Mouse (Mus musculus): ENCODE measurements at regions not wholly inside any gene's neighbourhood (a gene's known extent, or its start where the extent isn't known, plus 50 kb on each side); places are given as distances from the start of the nearest gene placed in this dataset.
A peak's percentile ranks its signal among the peaks of the same experiment; 100 is the strongest.

DNA sequence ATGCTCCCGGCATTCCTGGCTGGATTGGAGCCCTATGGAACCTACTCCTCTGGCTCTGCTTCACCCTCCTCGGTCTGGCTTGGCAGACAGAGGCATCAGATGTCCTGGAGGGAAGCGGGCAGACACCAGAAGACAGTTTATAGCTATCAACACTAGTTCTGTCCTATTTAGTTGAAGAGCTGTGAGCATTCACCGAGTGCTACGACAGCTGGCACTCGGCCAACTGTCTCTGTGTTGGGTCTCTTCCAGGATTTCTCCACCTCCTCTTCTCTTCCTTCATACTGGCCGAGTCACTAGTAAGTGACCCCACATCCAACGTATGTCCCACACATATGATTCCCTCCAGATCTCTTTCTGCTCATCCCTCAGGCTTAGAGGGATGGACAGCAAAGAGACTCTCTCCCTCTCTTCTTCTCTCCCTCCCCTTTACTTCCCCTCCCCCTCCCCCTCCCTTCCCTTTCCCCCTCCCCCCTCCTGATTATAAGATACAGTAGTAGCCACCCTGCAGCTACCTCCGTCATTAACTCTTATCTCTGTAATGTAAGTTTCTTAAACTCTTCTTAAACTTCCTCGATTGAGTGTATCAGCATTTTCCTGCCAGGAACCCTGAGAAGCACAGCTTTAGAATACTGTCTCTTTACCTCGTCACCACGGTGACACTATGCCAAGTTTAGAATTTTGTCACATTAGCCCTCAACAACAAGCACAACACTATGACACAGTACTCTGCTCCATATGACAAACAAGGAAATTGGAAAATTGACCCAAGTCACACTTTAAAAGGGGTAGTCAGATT, 68.1 kb upstream of the Dab2 start:
- H3K9me3 ChIP-seq (replicated peaks) = no peaks in the 10 kb centered on the region
- H3K27ac ChIP-seq = no peak overlapping the region
- no peaks in the 10 kb centered on the region for H3K36me3 ChIP-seq
- WGBS = 25% methylated on average over 12 of the region's 12 CpGs
- H3K9ac ChIP-seq = no peak overlapping the region
- H3K27me3 ChIP-seq = no peaks in the 10 kb centered on the region
- peaks cover 9% of the 10 kb centered on the region for H3K4me1 ChIP-seq (replicated peaks)
- 0 out of 2 replicates have a peak, but pooled peaks have one; percentile 60 for ATAC-seq (replicated peaks; ENCODE audit: insufficient number of reproducible peaks, insufficient read depth, low FRiP score, low read depth)
- peak overlapping the region; percentile 18; the same call in 1 of the 2 replicates for H3K4me2 ChIP-seq
- H3K4me3 ChIP-seq = no peak overlapping the region

DNA sequence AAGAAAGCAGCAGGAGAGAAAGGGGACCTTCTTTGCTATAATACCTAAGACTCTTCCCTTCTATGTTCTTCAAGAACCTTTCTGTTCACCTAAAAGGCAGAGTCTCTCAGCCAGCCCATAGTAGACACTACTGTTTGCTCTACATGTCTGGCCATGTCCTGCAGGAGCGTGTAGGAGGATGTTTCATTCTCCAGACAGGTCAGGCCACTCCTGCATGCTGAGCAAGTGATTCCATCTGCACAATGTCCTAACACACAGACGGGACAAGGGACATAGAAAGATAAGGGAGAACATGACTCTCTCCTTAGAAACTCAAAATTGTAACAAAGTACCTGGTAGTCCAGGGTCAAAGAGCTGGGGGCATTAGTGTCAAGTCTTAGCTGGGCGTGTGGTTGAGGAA, 66.0 kb upstream of the Dab2 start:
- peaks cover 9% of the 10 kb centered on the region for H3K4me1 ChIP-seq (replicated peaks)
- no peaks in the 10 kb centered on the region for H3K9me3 ChIP-seq (replicated peaks)
- ATAC-seq (replicated peaks; ENCODE audit: insufficient number of reproducible peaks, insufficient read depth, low FRiP score, low read depth) = no peak
- no peak overlapping the region for H3K9ac ChIP-seq
- no peaks in the 10 kb centered on the region for H3K27me3 ChIP-seq
- WGBS = 50% methylated on average over 3 of the region's 3 CpGs
- no peak overlapping the region for H3K27ac ChIP-seq
- no peak overlapping the region for H3K4me3 ChIP-seq
- H3K36me3 ChIP-seq = no peaks in the 10 kb centered on the region
- no peak overlapping the region for H3K4me2 ChIP-seq

DNA sequence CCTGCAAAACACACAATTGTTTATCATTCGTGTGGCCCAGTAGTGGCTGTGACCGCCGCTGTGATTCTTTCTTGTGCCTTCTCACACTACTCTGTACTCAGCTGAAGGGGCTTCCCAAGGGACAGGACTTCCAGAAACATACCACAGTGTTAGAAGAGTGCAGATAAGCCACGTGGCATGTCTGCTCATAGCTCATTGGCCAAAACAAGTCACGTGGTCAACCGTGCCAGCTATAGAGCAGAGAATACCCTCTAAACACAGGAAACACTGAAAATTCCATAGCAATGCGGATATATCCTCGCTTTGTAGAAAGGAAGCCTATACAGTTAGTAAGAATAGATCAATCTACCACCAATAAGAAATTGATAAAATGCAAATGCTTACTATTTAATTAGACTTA, 63.0 kb upstream of the Dab2 start:
- no peak for ATAC-seq (replicated peaks; ENCODE audit: insufficient number of reproducible peaks, insufficient read depth, low FRiP score, low read depth)
- no peak overlapping the region for H3K4me2 ChIP-seq
- 83% methylated on average over 8 of the region's 8 CpGs for WGBS
- H3K4me1 ChIP-seq (replicated peaks) = no peaks in the 10 kb centered on the region; the same call in 1 of the 2 replicates
- no peak overlapping the region for H3K27ac ChIP-seq
- no peak overlapping the region for H3K9ac ChIP-seq
- no peaks in the 10 kb centered on the region for H3K27me3 ChIP-seq
- no peaks in the 10 kb centered on the region for H3K9me3 ChIP-seq (replicated peaks)
- no peak overlapping the region for H3K4me3 ChIP-seq
- no peaks in the 10 kb centered on the region for H3K36me3 ChIP-seq

DNA sequence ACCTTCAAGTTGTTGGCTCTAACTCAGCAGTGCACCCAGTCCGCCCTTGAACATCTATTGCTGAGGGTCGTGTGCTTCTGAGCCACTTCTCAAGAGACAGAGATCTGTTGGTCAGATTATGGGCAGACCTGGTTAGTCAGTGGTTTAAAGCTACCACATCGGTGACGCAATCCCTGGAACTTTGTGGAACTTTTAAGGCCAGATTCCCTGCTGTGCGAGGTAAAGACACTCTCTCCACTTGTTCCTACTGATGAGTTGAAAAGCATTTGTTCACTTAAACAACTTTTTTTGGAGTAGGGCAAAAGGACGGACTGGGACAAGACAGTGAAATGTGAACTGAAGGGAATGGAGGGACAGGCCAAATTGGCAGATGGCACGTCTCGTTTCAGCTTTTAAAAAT, 61.9 kb upstream of the Dab2 start:
- 50% methylated on average over 8 of the region's 8 CpGs for WGBS
- no peak for ATAC-seq (replicated peaks; ENCODE audit: insufficient number of reproducible peaks, insufficient read depth, low FRiP score, low read depth)

DNA sequence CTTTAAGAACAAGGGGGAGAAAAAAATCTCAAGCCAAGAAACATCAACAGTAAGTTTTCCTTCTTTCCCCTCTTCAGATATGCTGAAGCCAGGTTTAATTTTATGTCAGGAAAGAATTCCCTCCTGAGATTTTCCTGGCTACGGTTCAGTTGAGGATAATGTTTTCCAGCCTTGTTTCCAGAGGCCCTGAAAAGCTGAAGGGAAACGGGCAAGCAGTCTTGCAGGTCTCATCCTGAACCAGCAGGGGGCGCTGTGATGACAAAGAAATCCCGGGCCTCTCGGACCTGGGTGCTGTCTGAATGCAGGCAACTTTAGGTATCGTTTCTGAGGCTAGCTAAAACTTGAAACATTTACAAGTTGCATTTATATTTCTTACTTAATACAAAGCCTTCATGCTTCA, 61.5 kb upstream of the Dab2 start:
- H3K36me3 ChIP-seq = no peaks in the 10 kb centered on the region
- no peaks in the 10 kb centered on the region; the same call in 1 of the 2 replicates for H3K4me1 ChIP-seq (replicated peaks)
- WGBS = 1% methylated on average over 6 of the region's 6 CpGs
- no peak overlapping the region for H3K4me3 ChIP-seq
- no peak overlapping the region for H3K9ac ChIP-seq
- H3K27me3 ChIP-seq = no peaks in the 10 kb centered on the region
- H3K4me2 ChIP-seq = no peak overlapping the region
- H3K27ac ChIP-seq = peak overlapping the region; percentile 11; the same call in 1 of the 2 replicates
- ATAC-seq (replicated peaks; ENCODE audit: insufficient number of reproducible peaks, insufficient read depth, low FRiP score, low read depth) = peak; percentile 67; the same call in 1 of the 2 replicates
- H3K9me3 ChIP-seq (replicated peaks) = no peaks in the 10 kb centered on the region

More for the DNA sequence above, 61.9 kb upstream of the Dab2 start:
- H3K36me3 ChIP-seq = no peaks in the 10 kb centered on the region
- no peaks in the 10 kb centered on the region for H3K27me3 ChIP-seq
- peak overlapping the region; percentile 11; the same call in 1 of the 2 replicates for H3K27ac ChIP-seq
- no peak overlapping the region for H3K4me3 ChIP-seq
- H3K9me3 ChIP-seq (replicated peaks) = no peaks in the 10 kb centered on the region
- H3K9ac ChIP-seq = no peak overlapping the region
- H3K4me1 ChIP-seq (replicated peaks) = no peaks in the 10 kb centered on the region; the same call in 1 of the 2 replicates
- H3K4me2 ChIP-seq = no peak overlapping the region

DNA sequence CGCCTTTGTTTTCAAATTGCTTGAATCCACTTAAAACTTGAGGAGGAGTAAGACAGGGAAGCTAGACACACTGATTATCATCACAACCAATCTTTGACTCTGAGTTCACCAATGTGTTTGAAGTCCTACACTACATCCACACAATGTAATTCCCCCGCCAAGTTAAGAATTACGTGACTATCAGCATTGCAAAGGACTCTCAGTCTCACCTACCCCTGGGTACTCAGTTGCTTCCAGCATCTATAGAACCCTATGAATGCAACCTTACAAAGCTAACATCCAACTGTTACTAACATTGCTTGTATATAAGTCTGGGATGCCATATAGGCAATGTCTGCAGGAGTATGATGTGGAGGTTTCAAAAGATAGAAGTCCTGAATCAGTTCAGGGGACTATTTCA, 60.8 kb upstream of the Dab2 start:
- Histone ChIP-seq H3K27me3 (no peaks in the 10 kb centered on the region), H3K9ac (no peak overlapping the region), H3K27ac (no peak overlapping the region), H3K36me3 (no peaks in the 10 kb centered on the region), H3K4me3 (no peak overlapping the region), H3K4me1 (replicated peaks) (no peaks in the 10 kb centered on the region; the same call in 1 of the 2 replicates), H3K9me3 (replicated peaks) (no peaks in the 10 kb centered on the region), H3K4me2 (no peak overlapping the region)
- WGBS = 88% methylated on average over 3 of the region's 3 CpGs
- no peak for ATAC-seq (replicated peaks; ENCODE audit: insufficient number of reproducible peaks, insufficient read depth, low FRiP score, low read depth)

DNA sequence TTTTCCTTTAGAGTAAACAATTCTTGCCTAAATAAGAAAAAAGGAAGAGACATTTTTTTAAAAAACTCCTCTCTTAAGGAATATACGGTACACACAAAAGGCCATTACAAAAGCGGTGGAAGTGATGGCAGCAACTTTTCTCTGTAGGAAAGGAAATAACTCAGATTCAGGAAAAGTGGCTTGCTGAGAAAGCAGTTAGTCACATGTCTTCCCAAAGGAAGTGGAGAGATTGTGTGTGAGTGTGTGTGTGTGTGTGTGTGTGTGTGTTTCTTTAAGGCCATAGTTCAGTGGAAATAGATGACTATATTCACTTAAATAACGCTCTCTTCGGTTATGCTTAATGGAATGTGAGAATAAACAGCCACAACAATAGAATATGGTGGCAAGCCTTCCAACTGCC, 57.5 kb upstream of the Dab2 start:
- Histone ChIP-seq H3K4me3 (no peak overlapping the region), H3K4me2 (no peak overlapping the region), H3K36me3 (no peaks in the 10 kb centered on the region), H3K9me3 (replicated peaks) (no peaks in the 10 kb centered on the region), H3K27me3 (no peaks in the 10 kb centered on the region), H3K9ac (no peak overlapping the region), H3K4me1 (replicated peaks) (peaks cover 3% of the 10 kb centered on the region; the same call in 1 of the 2 replicates), H3K27ac (0 out of 2 replicates have a peak overlapping the region, but pooled peaks have one; percentile 34)
- 61% methylated on average over 4 of the region's 4 CpGs for WGBS
- no peak for ATAC-seq (replicated peaks; ENCODE audit: insufficient number of reproducible peaks, insufficient read depth, low FRiP score, low read depth)

DNA sequence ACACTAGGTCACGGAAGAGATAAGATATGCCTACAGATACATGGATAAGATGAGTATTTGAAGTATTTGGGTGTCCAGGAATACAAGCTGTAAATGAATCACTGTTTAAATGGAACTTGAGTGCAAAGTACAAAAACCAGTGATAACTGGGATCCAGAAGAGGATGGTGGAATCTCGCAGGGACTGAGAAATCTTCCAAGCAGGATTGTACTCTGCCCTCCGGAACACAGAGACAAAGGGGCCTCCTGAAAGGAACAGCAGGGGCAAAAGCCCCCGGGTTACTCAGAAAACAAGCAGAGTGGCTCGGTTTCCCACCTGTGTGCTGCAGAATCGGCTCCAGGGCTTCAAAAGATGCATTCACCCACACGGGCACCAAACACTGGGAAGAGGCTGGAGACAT, 55.2 kb upstream of the Dab2 start:
- WGBS = 33% methylated on average over 7 of the region's 7 CpGs
- no peak for ATAC-seq (replicated peaks; ENCODE audit: insufficient number of reproducible peaks, insufficient read depth, low FRiP score, low read depth)

DNA sequence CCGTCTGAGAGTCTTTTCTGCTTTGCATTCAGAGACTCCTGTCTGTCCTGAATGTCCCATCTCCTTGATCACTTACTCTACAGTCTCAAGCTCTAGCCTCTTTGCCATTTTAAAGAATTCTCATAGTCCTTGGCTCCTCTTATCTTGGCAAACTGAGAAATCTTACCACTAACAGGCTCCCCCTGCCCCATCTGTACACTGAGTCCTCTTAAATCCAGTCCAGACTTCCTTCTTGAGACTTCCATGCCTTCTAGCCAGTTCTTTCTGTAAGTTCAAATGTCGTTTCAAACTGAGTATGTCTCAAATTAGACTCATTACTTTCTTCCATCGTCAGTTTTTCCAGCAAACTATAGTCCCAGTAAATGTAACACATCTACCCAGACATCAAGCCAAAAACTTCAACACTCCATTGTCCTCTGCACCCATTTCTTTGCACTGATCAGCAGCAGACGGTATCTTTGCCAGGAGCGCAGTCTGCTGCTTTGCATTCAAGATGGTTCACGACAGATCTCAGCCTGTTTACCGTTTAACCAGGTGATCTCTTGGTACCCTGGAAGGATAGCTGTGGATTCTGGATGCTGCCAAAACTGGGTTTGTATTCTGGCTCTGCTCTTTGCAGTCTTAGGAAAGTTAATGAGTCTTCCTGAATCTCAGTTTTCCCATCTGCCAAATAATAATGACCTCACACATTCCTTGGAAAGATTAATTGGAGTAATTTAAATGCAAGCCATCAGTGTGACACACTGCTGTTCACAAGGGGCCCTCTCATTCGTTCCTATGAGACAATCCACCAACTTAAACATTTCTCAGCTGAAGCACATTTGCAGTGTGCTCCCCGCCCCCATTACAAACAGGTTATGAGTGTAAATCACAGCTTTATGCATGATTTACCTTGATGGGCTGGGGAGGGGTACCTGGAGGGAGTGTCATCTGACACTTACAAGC, 53.4 kb upstream of the Dab2 start:
- H3K4me2 ChIP-seq = no peak overlapping the region
- no peak for ATAC-seq (replicated peaks; ENCODE audit: insufficient number of reproducible peaks, insufficient read depth, low FRiP score, low read depth)
- 65% methylated on average over 9 of the region's 9 CpGs for WGBS

More for the DNA sequence above, 55.2 kb upstream of the Dab2 start:
- Histone ChIP-seq H3K9ac (no peak overlapping the region), H3K27me3 (no peaks in the 10 kb centered on the region), H3K9me3 (replicated peaks) (no peaks in the 10 kb centered on the region), H3K4me1 (replicated peaks) (0 out of 2 replicates have a peak, but pooled peaks cover 3% of the 10 kb centered on the region), H3K4me3 (no peak overlapping the region), H3K4me2 (no peak overlapping the region), H3K27ac (no peak overlapping the region), H3K36me3 (no peaks in the 10 kb centered on the region)

DNA sequence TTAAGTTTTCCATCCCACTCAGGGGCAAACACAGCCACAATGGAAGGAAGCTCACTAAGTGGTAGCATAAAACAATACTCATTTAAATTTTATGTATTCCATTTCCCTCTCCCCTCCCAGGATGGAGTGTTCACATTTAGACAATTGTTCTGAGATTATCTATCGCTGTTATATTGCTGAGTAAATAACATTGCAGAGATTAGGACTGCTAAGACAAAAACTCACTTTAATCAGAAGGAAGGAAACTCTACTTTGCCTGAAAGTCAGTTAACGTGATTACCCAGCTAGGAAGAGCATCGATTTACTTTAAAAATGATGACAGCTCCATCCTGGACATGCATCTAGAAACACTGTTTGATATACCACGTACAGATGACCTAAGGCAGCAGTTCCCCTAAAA, 51.1 kb upstream of the Dab2 start:
- Histone ChIP-seq H3K4me2 (no peak overlapping the region), H3K4me1 (replicated peaks) (0 out of 2 replicates have a peak, but pooled peaks cover 3% of the 10 kb centered on the region), H3K27me3 (no peaks in the 10 kb centered on the region), H3K4me3 (no peak overlapping the region), H3K9ac (no peak overlapping the region), H3K9me3 (replicated peaks) (no peaks in the 10 kb centered on the region), H3K27ac (no peak overlapping the region), H3K36me3 (no peaks in the 10 kb centered on the region)
- 56% methylated on average over 4 of the region's 4 CpGs for WGBS
- ATAC-seq (replicated peaks; ENCODE audit: insufficient number of reproducible peaks, insufficient read depth, low FRiP score, low read depth) = no peak

More for the DNA sequence above, 53.4 kb upstream of the Dab2 start:
- H3K27me3 ChIP-seq = no peaks in the 10 kb centered on the region
- H3K36me3 ChIP-seq = no peaks in the 10 kb centered on the region
- no peaks in the 10 kb centered on the region for H3K9me3 ChIP-seq (replicated peaks)
- no peak overlapping the region for H3K9ac ChIP-seq
- H3K4me1 ChIP-seq (replicated peaks) = 0 out of 2 replicates have a peak, but pooled peaks cover 3% of the 10 kb centered on the region
- no peak overlapping the region for H3K4me3 ChIP-seq
- no peak overlapping the region for H3K27ac ChIP-seq
